Mouse (Mus musculus) liver, embryonic 13.5 days (tissue): ENCODE results near the gene Xkr7. TPM values are rescaled to one million over a fixed set of nuclear protein-coding genes. Genes with fewer than 3 reads are reported as not detected.

Source experiments
- ATAC-seq: fragments of 200-750 bp; cut with Nextera tagmentation; 2 replicates; pipeline ENCODE4 v1.8.0; 2017; ENCODE audit warnings: low read depth, mild to moderate bottlenecking, moderate number of reproducible peaks, moderate library complexity
- DNase-seq: peaks from one replicate; pipeline ENCODE4 v3.0.0; 2022
- H3K27ac ChIP-seq: fragments of 300-500 bp; sonication (generic); 2 replicates; pipeline ENCODE4 v1.5.1; 2015; ENCODE audit warnings: moderate library complexity, mild to moderate bottlenecking, inconsistent platforms
- H3K27me3 ChIP-seq: fragments of 300-500 bp; sonication (generic); 2 replicates; pipeline ENCODE4 v1.6.1; 2015; ENCODE audit warnings: mild to moderate bottlenecking, inconsistent platforms
- H3K36me3 ChIP-seq: fragments of 300-500 bp; sonication (generic); 2 replicates; pipeline ENCODE4 v1.6.1; 2015; ENCODE audit warnings: mild to moderate bottlenecking, inconsistent platforms
- H3K4me1 ChIP-seq: fragments of 300-500 bp; sonication (generic); replicated peaks from 2 replicates; pipeline ENCODE4 v1.6.1; 2015; ENCODE audit warnings: inconsistent platforms
- H3K4me2 ChIP-seq: fragments of 300-500 bp; sonication (generic); 2 replicates; pipeline ENCODE4 v1.6.1; 2015; ENCODE audit warnings: inconsistent platforms, mild to moderate bottlenecking, moderate library complexity
- H3K4me3 ChIP-seq: fragments of 300-500 bp; sonication (generic); replicated peaks from 2 replicates; pipeline ENCODE4 v1.5.1; 2015; ENCODE audit warnings: mild to moderate bottlenecking, inconsistent platforms
- H3K9ac ChIP-seq: fragments of 300-500 bp; sonication (generic); 2 replicates; pipeline ENCODE4 v1.6.1; 2015; ENCODE audit warnings: mild to moderate bottlenecking, inconsistent platforms
- H3K9me3 ChIP-seq: fragments of 300-500 bp; sonication (generic); replicated peaks from 2 replicates; pipeline ENCODE4 v1.6.1; 2016; ENCODE audit warnings: inconsistent platforms
- WGBS: fragments of 180-500 bp; shearing (Covaris S2); methylation state at CpG from one replicate; pipeline ENCODE4 v1.1.7; 2015; ENCODE audit not compliant: insufficient replicate concordance; 5-methylcytosine and 5-hydroxymethylcytosine counted together
- polyA plus RNA-seq: library from polyadenylated mRNA; unstranded; fragments of >200 nt; fragmentation: Nextera tagmentation; extraction: Ambion mirVana; gene quantifications from 2 replicates; pipeline ENCODE4 v1.2.1, GENCODE M21; 2015

Gene Xkr7
- polyA plus RNA-seq, result not detected in 2 replicates

DNA sequence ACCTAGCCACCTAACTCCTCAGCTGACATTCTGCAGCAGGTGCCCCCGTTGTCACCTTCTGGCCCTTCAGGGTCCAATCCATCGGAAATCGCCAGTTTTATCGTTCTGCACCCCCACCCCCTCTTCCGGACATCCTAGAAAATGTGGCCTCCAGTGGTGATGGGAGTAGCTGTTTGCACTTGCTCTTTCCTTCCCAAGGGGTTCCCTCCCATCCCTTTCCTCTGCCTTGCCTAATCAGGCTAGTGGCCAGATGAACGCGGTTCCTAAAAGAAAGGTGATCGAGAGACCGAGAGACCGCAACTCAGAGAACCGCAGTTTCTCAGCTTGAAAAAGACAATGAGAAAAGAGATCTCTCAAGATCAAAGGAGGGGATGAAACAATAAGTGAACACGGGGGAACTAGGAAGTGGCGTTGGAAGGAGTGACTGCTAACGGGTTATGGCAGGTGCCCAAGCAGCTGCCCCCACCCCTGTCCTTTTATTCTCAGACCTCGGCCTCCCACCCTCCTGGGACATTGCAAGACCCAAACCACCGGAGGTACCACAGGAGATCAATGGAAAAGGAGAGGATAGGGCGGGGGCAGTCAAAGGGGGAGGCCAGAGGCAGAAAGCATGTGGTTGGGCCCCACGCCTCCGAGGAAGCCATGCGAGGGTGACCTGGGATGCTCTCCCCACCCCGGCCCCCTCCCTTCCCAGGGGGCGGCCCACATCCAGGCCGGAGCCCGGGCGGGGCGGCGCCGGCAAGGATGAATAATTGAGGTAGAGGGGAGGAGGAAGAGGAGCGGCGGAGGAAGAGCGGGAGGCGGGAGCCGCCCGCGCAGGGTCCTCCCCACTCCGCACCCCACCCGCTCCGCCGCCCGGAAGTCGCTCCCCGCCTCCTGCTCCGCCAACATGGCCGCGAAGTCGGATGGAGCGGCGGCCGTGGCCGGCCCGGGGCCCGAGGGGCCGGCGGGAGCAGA is at the start of gene Xkr7:
Xkr7 (plus strand) TSS at position 727 of the 957 bp plus-strand sequence.
- Histone ChIP-seq H3K9me3 (no peaks in the 10 kb centered on the region), H3K27ac (no peak within 1 kb of the TSS), H3K9ac (no peak within 1 kb of the TSS), H3K4me3 (peak within 1 kb of the TSS; percentile 48), H3K27me3 (peaks cover 83% of the 10 kb centered on the region), H3K4me2 (peak within 1 kb of the TSS; percentile 65), H3K4me1 (peaks cover 9% of the 10 kb centered on the region), H3K36me3 (no peaks in the 10 kb centered on the region)
- no peak for DNase-seq
- ATAC-seq, result no peak
- 5% methylated on average over 38 of the region's 54 CpGs for WGBS

DNA sequence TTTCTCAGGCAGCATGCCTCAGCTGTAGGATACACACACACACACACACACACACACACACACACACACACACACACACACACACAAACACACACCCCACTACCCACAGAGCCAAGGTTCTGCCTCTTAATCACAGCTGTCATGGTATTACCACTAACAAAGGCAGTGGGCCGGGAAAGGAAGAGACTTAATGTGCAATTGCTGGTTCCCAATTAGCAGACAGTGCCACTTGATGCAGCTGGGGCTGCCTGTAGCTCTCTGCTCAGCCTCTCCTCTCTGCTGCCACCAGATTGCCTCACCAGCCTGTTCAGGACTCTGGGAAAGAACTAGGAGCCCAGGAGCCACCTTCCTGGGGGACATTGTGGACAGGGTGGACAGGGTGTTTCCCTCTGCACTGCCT is 46.1 kb upstream of the Xkr7 start:
- H3K36me3 ChIP-seq, result no peaks in the 10 kb centered on the region
- 18% methylated on average over 1 of the region's 1 CpGs for WGBS
- no peak overlapping the region for H3K4me2 ChIP-seq
- no peak overlapping the region for H3K4me3 ChIP-seq
- H3K27me3 ChIP-seq, result no peaks in the 10 kb centered on the region
- no peaks in the 10 kb centered on the region for H3K4me1 ChIP-seq
- ATAC-seq (no peak), DNase-seq (no peak)
- H3K9me3 ChIP-seq, result no peaks in the 10 kb centered on the region
- no peak overlapping the region for H3K9ac ChIP-seq
- H3K27ac ChIP-seq, result no peak overlapping the region

DNA sequence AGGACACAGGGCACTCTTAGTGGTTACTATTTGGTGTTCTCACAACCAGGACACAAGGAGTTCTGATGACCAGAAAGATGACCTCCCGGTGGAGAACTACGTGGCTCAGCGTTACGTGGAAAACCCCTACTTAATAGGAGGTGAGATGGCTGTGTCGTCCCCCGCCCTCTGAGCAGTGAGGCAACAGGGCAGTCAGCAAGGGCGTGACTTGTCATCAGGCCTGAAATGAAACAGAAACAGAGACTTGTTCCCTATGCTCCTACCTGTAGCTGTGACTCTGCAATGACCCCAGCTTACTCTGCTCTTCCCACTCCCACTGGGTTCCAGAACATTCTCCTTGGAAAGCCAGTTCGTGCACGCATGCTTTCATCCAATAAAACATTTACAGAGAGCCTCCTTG is 40.1 kb upstream of the Xkr7 start:
- Histone ChIP-seq H3K4me2 (no peak overlapping the region), H3K9ac (no peak overlapping the region), H3K36me3 (no peaks in the 10 kb centered on the region), H3K27ac (no peak overlapping the region), H3K27me3 (no peaks in the 10 kb centered on the region), H3K4me3 (no peak overlapping the region), H3K9me3 (no peaks in the 10 kb centered on the region), H3K4me1 (no peaks in the 10 kb centered on the region)
- ATAC-seq (no peak), DNase-seq (no peak)
- 69% methylated on average over 9 of the region's 9 CpGs for WGBS

DNA sequence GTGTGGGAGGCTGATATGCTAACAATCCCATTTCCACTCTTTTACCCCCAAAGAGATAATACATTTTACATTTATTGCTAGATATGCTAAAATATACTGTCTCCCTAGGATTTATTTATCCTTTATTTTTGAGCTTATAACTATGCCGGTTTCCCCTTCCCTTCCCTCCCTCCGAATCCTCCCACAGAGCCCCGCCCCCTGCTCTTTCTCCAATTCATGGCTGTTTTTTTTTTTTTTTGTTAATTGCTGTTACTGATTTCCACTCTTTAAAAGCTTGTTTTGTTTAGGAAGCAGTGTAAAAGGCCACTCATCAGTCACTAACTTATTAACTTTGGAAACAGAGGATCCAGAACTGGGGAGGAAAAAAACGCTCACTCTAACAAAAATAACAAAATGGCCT is 34.6 kb upstream of the Xkr7 start:
- H3K36me3 ChIP-seq, result no peaks in the 10 kb centered on the region
- H3K27ac ChIP-seq, result no peak overlapping the region
- no peak overlapping the region for H3K9ac ChIP-seq
- no peak for ATAC-seq
- no peak for DNase-seq
- H3K4me1 ChIP-seq, result no peaks in the 10 kb centered on the region
- WGBS, result 59% methylated on average over 4 of the region's 4 CpGs
- no peaks in the 10 kb centered on the region for H3K9me3 ChIP-seq
- no peak overlapping the region for H3K4me3 ChIP-seq
- no peak overlapping the region for H3K4me2 ChIP-seq
- H3K27me3 ChIP-seq, result no peaks in the 10 kb centered on the region; the same call in 1 of the 2 replicates

DNA sequence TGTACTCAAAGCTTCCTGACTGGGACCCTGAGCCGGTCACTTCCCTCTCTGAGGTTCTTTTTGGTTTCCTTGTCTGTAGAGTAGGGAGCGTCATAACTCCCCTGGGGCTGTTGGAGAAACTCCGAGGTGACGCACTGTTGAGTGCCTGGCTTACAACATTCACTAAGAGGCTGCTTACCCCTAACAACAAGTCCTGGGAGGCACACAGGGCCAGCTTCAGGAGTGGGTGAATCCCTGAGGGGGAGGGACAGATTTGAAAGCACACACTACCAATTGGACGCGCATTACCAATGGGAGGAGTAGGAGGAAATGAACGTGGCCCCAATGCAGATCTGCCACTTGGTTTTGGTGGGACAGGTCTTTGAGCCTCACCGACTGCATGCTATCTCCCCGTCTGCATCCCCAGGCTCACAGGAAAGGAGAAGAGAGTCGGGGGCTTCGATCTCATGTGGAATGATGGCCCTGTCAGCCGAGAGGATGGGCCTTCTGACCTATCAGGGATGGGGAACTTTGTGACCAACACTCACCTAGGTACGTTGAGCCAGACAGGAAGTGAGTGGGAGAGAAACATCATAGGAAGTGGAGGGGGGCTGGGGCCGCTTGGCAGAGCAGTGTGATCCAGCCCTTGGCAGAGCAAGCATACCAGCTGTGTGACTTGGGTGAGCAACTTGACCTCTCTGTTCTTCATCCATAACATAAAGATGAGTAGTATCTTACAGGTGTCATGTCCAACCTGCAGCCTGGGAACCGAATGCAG is 29.0 kb upstream of the Xkr7 start:
- no peaks in the 10 kb centered on the region for H3K9me3 ChIP-seq
- H3K27me3 ChIP-seq, result peaks cover 4% of the 10 kb centered on the region; the same call in 1 of the 2 replicates
- no peak for DNase-seq
- no peak overlapping the region for H3K4me2 ChIP-seq
- 35% methylated on average over 15 of the region's 15 CpGs for WGBS
- no peaks in the 10 kb centered on the region for H3K4me1 ChIP-seq
- H3K4me3 ChIP-seq, result no peak overlapping the region
- H3K27ac ChIP-seq, result no peak overlapping the region
- ATAC-seq, result no peak
- no peak overlapping the region for H3K9ac ChIP-seq
- H3K36me3 ChIP-seq, result peaks cover 5% of the 10 kb centered on the region

DNA sequence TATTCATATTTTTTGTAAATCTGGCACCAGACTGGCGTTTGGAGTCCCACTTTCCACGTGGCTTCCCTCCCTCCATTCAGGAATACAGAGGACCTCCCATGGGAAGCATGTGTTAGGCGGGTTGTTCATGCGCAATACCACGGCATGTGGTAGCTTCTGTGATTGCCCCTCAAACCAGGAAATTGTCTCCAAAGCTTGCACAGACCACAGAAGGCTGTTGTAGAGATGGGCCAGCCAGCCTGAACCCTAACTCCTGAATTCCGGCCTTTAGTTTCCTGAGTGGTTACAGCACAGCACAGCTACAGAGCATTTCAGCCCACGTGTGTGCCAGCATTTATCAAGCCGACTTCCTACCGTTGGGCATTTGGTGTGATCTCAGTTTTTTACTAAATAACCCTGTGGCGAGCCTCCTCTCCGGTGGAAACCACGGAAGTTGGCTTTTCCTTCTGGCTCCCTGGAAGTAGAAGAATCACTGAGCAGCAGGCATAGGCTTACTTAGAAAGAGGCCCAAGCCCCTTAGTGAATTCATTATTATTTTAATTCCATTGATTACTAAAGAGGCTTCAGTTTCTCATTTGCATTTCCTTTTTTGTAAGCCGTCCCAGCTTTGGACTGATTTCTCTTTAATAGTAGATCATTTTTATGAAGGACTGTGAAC is 27.8 kb upstream of the Xkr7 start:
- Histone ChIP-seq H3K4me2 (no peak overlapping the region), H3K27ac (no peak overlapping the region), H3K4me1 (no peaks in the 10 kb centered on the region), H3K36me3 (peaks cover 16% of the 10 kb centered on the region), H3K27me3 (peaks cover 4% of the 10 kb centered on the region; the same call in 1 of the 2 replicates), H3K9ac (no peak overlapping the region), H3K4me3 (no peak overlapping the region), H3K9me3 (no peaks in the 10 kb centered on the region)
- DNase-seq (no peak), ATAC-seq (no peak)
- WGBS, result 23% methylated on average over 13 of the region's 13 CpGs

DNA sequence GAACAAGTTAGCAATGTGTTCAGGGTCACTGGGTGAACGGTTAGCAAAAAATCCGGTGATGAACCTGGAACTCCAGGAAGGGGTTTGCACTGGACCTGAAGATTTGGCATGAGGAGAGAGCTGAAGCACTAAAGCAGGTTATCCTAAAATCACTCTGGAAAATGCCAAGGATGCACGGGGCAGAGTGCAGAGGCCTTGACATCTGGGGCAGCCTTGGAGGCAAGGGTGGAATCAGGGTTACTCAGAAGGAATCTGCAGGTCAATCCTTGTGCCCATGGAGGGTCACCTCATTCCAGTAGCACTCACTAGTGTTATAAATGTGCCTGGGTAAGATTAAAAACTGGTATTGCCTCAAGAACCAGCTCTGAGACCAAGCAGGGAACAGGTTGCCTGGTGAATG is 25.7 kb upstream of the Xkr7 start:
- ATAC-seq (no peak), DNase-seq (no peak)
- 73% methylated on average over 3 of the region's 3 CpGs for WGBS
- Histone ChIP-seq H3K36me3 (peaks cover 37% of the 10 kb centered on the region), H3K27me3 (0 out of 2 replicates have a peak, but pooled peaks cover 4% of the 10 kb centered on the region), H3K4me2 (no peak overlapping the region), H3K9me3 (no peaks in the 10 kb centered on the region), H3K4me3 (no peak overlapping the region), H3K4me1 (no peaks in the 10 kb centered on the region), H3K9ac (no peak overlapping the region), H3K27ac (no peak overlapping the region)

DNA sequence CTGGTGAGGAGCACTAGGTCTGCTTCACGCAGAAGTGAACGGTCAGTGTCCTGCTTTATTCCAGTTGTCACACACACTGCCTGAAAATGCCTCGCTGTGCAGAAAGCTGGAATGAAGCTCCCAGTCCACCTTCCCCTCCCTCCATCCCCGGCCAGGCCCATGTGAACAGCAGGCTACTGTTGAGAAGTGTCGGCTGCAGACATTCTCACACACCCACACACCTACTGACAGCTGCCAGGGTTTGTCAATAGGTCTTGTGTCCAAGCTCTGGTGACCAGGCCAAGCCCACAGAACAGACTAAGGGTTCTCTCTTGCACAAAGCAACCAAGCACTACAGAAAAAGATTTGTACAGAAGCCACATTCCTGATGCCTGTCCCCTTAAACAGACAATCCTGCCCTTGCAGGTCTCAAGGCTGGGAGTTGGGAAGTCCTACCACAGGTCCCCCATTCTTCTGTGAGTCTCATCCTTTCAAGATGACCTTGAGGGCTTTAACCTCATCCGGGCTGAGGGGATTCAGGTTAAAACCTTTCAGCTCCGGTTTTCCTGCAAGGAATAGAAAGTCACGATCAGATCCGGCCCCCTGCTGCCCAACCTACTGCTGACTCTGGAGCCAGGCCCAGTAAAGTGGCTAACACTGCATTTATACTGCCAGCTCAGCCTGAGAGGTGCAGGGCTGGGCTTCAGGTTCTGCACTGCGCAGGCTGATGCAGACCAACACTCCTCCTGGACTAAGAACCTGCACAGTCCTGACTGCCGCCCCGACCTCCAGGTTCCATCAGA is 22.3 kb upstream of the Xkr7 start:
- peaks cover 63% of the 10 kb centered on the region for H3K36me3 ChIP-seq
- no peak for ATAC-seq
- peaks cover 9% of the 10 kb centered on the region for H3K4me1 ChIP-seq
- H3K27ac ChIP-seq, result no peak overlapping the region
- no peaks in the 10 kb centered on the region for H3K27me3 ChIP-seq
- H3K4me3 ChIP-seq, result no peak overlapping the region
- no peaks in the 10 kb centered on the region for H3K9me3 ChIP-seq
- DNase-seq, result no peak
- no peak overlapping the region for H3K9ac ChIP-seq
- 85% methylated on average over 12 of the region's 12 CpGs for WGBS
- no peak overlapping the region for H3K4me2 ChIP-seq

DNA sequence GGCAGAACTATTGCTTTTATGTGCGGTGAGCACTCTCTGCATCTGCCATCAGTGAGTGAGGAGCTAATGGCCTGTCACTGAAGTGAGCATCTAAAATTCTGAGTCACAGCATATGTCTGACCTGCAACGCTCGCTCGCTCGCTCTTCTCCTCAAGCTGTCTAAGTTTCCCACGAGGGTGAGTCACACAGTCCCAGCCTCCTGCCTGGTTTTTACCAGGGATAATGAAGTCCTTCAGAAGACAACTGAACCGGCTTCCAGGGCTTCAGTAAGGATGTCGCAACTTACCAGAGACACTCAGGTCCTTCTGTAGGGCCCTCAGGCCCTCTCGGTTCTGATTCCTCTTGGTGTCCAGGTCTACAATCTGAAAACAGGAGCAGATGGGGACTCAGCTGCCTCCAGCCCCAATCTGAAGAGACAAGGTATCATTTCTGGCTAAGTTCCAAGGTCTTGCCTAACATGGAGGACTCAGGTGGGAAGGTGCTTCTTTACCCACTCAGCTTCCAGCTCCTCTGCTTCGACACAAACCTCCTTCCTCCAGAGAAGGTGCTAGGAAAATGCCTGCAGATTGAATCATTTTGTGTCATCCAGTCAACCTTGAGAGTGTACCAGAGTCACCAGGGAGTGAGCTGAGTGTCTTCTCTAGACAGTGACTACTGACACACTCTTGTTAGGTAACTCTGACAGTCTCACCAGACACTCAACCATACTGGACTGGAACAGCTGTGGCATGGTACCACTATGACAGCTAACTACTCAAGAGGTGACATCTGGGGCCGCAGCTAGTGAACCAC is 17.7 kb upstream of the Xkr7 start:
- ATAC-seq (no peak), DNase-seq (no peak)
- peak overlapping the region; percentile 81 for H3K4me3 ChIP-seq
- peak overlapping the region; percentile 89 for H3K4me2 ChIP-seq
- H3K4me1 ChIP-seq, result peaks cover 12% of the 10 kb centered on the region
- WGBS, result 76% methylated on average over 11 of the region's 11 CpGs
- H3K9me3 ChIP-seq, result no peaks in the 10 kb centered on the region
- H3K36me3 ChIP-seq, result peaks cover 45% of the 10 kb centered on the region
- H3K27me3 ChIP-seq, result peaks cover 17% of the 10 kb centered on the region
- no peak overlapping the region for H3K27ac ChIP-seq
- H3K9ac ChIP-seq, result peak overlapping the region; percentile 82
